Mouse (Mus musculus): ENCODE measurements around the gene Gm10401.

GRCm38 (mm10) chr5:115072143-115072542, 26.0 kb downstream of the Gm10401 start:
- TF ChIP-seq CTCF (IDR thresholded peaks at IDR 0.05): no peak
- no peak for TF ChIP-seq EP300 (IDR thresholded peaks at IDR 0.05; ENCODE audit: insufficient read depth, low read depth, low read length)

Measured in heart, adult 2 months (tissue).